In genomic region chr14:56669046-56669620, GRCm38 (mm10) we compare ENCODE assay signal across 8 mouse cellular contexts. TPM values are rescaled to one million over a fixed set of nuclear protein-coding genes. Genes with fewer than 3 reads are reported as not detected.
DNase-seq lines count a peak whose midpoint lies in the region; ATAC-seq lines count a peak whose summit lies in the region.

No protein-coding gene starts in this region.

- peak; percentile 17 for DNase-seq in cerebellum, adult 8-10 months
- no peak for DNase-seq in cerebellum, adult 18-20 months
- peak; percentile 10 for DNase-seq in thymus, postnatal 0 days (ENCODE audit: low spot score)
- no peak for DNase-seq in thymus, postnatal 4 days
- DNase-seq in cerebellum, postnatal 25 days, result no peak
- DNase-seq in spleen, postnatal 14 days (ENCODE audit: low spot score in 2 of 2), result no peak

- H3K9me3 ChIP-seq in limb, embryonic 13.5 days, result no peaks in the 10 kb centered on the region
- no peaks in the 10 kb centered on the region for H3K9me3 ChIP-seq in stomach, embryonic 16.5 days (replicated peaks; ENCODE audit: control insufficient read depth, low read length)

- H3K9ac ChIP-seq in limb, embryonic 13.5 days, result peak overlapping the region; percentile 84
- peak overlapping the region; percentile 88 for H3K9ac ChIP-seq in stomach, embryonic 16.5 days (ENCODE audit: low read length)

- H3K36me3 ChIP-seq in limb, embryonic 13.5 days, result peaks cover 14% of the 10 kb centered on the region
- H3K36me3 ChIP-seq in stomach, embryonic 16.5 days (ENCODE audit: control insufficient read depth, insufficient read depth, low read length), result peaks cover 5% of the 10 kb centered on the region; the same call in 1 of the 2 replicates

- H3K27ac ChIP-seq in limb, embryonic 13.5 days, result peak overlapping the region; percentile 91
- H3K27ac ChIP-seq in stomach, embryonic 16.5 days (ENCODE audit: low read length), result peak overlapping the region; percentile 92

- H3K4me1 ChIP-seq in limb, embryonic 13.5 days, result peaks cover 23% of the 10 kb centered on the region
- H3K4me1 ChIP-seq in stomach, embryonic 16.5 days (ENCODE audit: control insufficient read depth, insufficient read depth, low read length), result peaks cover 8% of the 10 kb centered on the region

- H3K4me3 ChIP-seq in limb, embryonic 13.5 days, result peak overlapping the region; percentile 77
- H3K4me3 ChIP-seq in stomach, embryonic 16.5 days (replicated peaks; ENCODE audit: low read length), result peak overlapping the region; percentile 80

- ATAC-seq in limb, embryonic 13.5 days (ENCODE audit: low FRiP score, low read depth), result no peak
- ATAC-seq in stomach, embryonic 16.5 days (ENCODE audit: insufficient read depth, low FRiP score), result no peak

- peak overlapping the region; percentile 75 for H3K4me2 ChIP-seq in limb, embryonic 13.5 days (replicated peaks)
- H3K4me2 ChIP-seq in stomach, embryonic 16.5 days (ENCODE audit: low read depth, low read length), result peak overlapping the region; percentile 88

- H3K27me3 ChIP-seq in limb, embryonic 13.5 days, result no peaks in the 10 kb centered on the region
- no peaks in the 10 kb centered on the region for H3K27me3 ChIP-seq in stomach, embryonic 16.5 days (ENCODE audit: control insufficient read depth, insufficient read depth, low read length)

- WGBS in limb, embryonic 13.5 days, result 9% methylated on average over 13 of the region's 13 CpGs
- WGBS in stomach, embryonic 16.5 days, result 3% methylated on average over 13 of the region's 13 CpGs

RNA-seq across cellular contexts. Expression of gene Mphosph8, which starts 1.1 kb away (rescaled TPM):
- 29.7 and 33.6 TPM in 2 replicates for polyA plus RNA-seq in thymus, postnatal 0 days (2015; fragmentation: Nextera tagmentation; extraction: Ambion mirVana)
- polyA plus RNA-seq in limb, embryonic 13.5 days (2015; fragmentation: Nextera tagmentation; extraction: Ambion mirVana), result 36.0 and 39.4 TPM in 2 replicates
- 21.9 and 22.6 TPM in 2 replicates for polyA plus RNA-seq in stomach, embryonic 16.5 days (2015; fragmentation: Nextera tagmentation; extraction: Ambion mirVana)

Comparison
In these comparisons a context has a peak if more than half of its experiments do, and no peak if none do; other contexts are left out.
1. DNase-seq: peak in cerebellum, adult 8-10 months (single experiment) and thymus, postnatal 0 days (single experiment); none in cerebellum, adult 18-20 months (0 of 2), thymus, postnatal 4 days (single experiment), cerebellum, postnatal 25 days (0 of 2) and spleen, postnatal 14 days (0 of 2).